Mouse (Mus musculus) CH12.LX (cell line): Measurements from ENCODE around the gene Cbfa2t2. TPM values are rescaled to one million over a fixed set of nuclear protein-coding genes. Genes with fewer than 3 reads are reported as not detected.

Experiments
- DNase-seq: peaks from one replicate; pipeline ENCODE4 v3.0.0-alpha.2; 2013; ENCODE audit errors: extremely low read depth
- H3K27ac ChIP-seq: 2 replicates; pipeline ENCODE4 v1.5.1; 2012; ENCODE audit warnings: low read depth, mild to moderate bottlenecking, control low read depth, moderate library complexity; ENCODE audit not compliant: insufficient read depth
- H3K27me3 ChIP-seq: replicated peaks from 2 replicates; pipeline ENCODE3; 2012; ENCODE audit warnings: inconsistent platforms
- H3K36me3 ChIP-seq, 2 experiments: replicated peaks in 1 of 2; 2 replicates each; pipeline versions ENCODE3 to v1.6.1; 2012; ENCODE audit warnings: inconsistent platforms in 1 of 2, low read length in 1 of 2, mild to moderate bottlenecking in 1 of 2, mixed read lengths in 1 of 2, moderate library complexity in 1 of 2; ENCODE audit not compliant: control insufficient read depth in 1 of 2, insufficient read depth in 1 of 2
- H3K4me1 ChIP-seq, 2 experiments: 2 replicates each; pipeline ENCODE4 v1.6.1; 2012; ENCODE audit warnings: inconsistent platforms in 1 of 2, moderate library complexity in 1 of 2; ENCODE audit not compliant: insufficient read depth in 2 of 2, control insufficient read depth in 1 of 2
- H3K4me2 ChIP-seq: 2 replicates; pipeline ENCODE4 v1.6.1; 2012; ENCODE audit warnings: low read depth, mild to moderate bottlenecking, control low read depth; ENCODE audit not compliant: poor library complexity, insufficient read depth, severe bottlenecking
- H3K4me3 ChIP-seq, 3 experiments: fragments of 150-350 bp in 1 of 3; sonication (generic) in 1 of 3; replicated peaks in 1 of 3; 2 replicates each; pipeline versions ENCODE3 to v1.5.1; 2011 to 2012; ENCODE audit warnings: low read depth in 2 of 3, low read length in 2 of 3, mild to moderate bottlenecking in 2 of 3, moderate library complexity in 2 of 3, control low read depth in 1 of 3, improper control_type of control experiment in 1 of 3, inconsistent platforms in 1 of 3, mixed read lengths in 1 of 3; ENCODE audit not compliant: poor library complexity in 1 of 3
- H3K79me2 ChIP-seq: replicated peaks from 2 replicates; pipeline ENCODE4 v1.6.1; 2012; ENCODE audit warnings: mild to moderate bottlenecking, moderate library complexity; ENCODE audit not compliant: control insufficient read depth, poor library complexity, insufficient read depth, severe bottlenecking; ENCODE audit errors: extremely low read depth
- H3K9ac ChIP-seq: 2 replicates; pipeline ENCODE4 v1.6.1; 2012; ENCODE audit warnings: low read depth, mild to moderate bottlenecking, control low read depth, moderate library complexity; ENCODE audit not compliant: insufficient read depth
- H3K9me3 ChIP-seq: replicated peaks from 2 replicates; pipeline ENCODE3; 2012; ENCODE audit warnings: low read length, inconsistent platforms, mixed read lengths
- BHLHE40 ChIP-seq: IDR thresholded peaks from 2 replicates; pipeline ENCODE4 v1.6.1; 2011; ENCODE audit warnings: mild to moderate bottlenecking, low read depth, low read length, improper control_type of control experiment
- CHD2 ChIP-seq: IDR thresholded peaks from 2 replicates; pipeline ENCODE4 v1.6.1; 2011; ENCODE audit warnings: low read length, improper control_type of control experiment
- CTCF ChIP-seq, 2 experiments: IDR thresholded peaks in 1 of 2; conservative IDR thresholded peaks in 1 of 2; 2 replicates each; pipeline ENCODE4 v1.5.1; 2011 to 2012; ENCODE audit warnings: low read depth in 2 of 2, low read length in 2 of 2, improper control_type of control experiment in 1 of 2, inconsistent platforms in 1 of 2, mild to moderate bottlenecking in 1 of 2, moderate library complexity in 1 of 2
- E2F4 ChIP-seq: IDR thresholded peaks from 2 replicates; pipeline ENCODE4 v1.6.1; 2011; ENCODE audit warnings: low read depth, low read length, improper control_type of control experiment; ENCODE audit not compliant: insufficient replicate concordance
- ETS1 ChIP-seq: conservative IDR thresholded peaks from 2 replicates; pipeline ENCODE4 v1.6.1; 2012; ENCODE audit warnings: low read depth, mild to moderate bottlenecking, inconsistent platforms, low read length, improper control_type of control experiment, moderate library complexity
- GABPA ChIP-seq: IDR thresholded peaks from 2 replicates; pipeline ENCODE4 v1.6.1; 2012; ENCODE audit warnings: low read depth, low read length, improper control_type of control experiment, inconsistent platforms; ENCODE audit not compliant: insufficient replicate concordance
- HCFC1 ChIP-seq: IDR thresholded peaks from 2 replicates; pipeline ENCODE4 v1.6.1; 2012; ENCODE audit warnings: low read depth, mild to moderate bottlenecking, inconsistent platforms, low read length, improper control_type of control experiment
- IRF4 ChIP-seq: IDR thresholded peaks from 2 replicates; pipeline ENCODE4 v1.6.1; 2014; ENCODE audit warnings: low read depth, mild to moderate bottlenecking, inconsistent platforms, low read length, improper control_type of control experiment
- JUN ChIP-seq: IDR thresholded peaks from 2 replicates; pipeline ENCODE4 v1.6.1; 2011; ENCODE audit warnings: low read depth, mild to moderate bottlenecking, low read length, improper control_type of control experiment, moderate library complexity; ENCODE audit not compliant: insufficient read depth
- KAT2A ChIP-seq: IDR thresholded peaks from 2 replicates; pipeline ENCODE4 v1.6.1; 2012; ENCODE audit warnings: low read length, improper control_type of control experiment, inconsistent platforms; ENCODE audit not compliant: insufficient replicate concordance
- MEF2A ChIP-seq: IDR thresholded peaks from 2 replicates; pipeline ENCODE4 v1.6.1; 2014; ENCODE audit warnings: low read depth, mild to moderate bottlenecking, inconsistent platforms, low read length, improper control_type of control experiment, borderline replicate concordance
- MXI1 ChIP-seq: IDR thresholded peaks from 2 replicates; pipeline ENCODE4 v1.6.1; 2011; ENCODE audit warnings: mild to moderate bottlenecking, low read depth, low read length, improper control_type of control experiment
- NELFE ChIP-seq: IDR thresholded peaks from 2 replicates; pipeline ENCODE4 v1.6.1; 2011; ENCODE audit warnings: low read depth, low read length, improper control_type of control experiment
- NRF1 ChIP-seq: IDR thresholded peaks from 2 replicates; pipeline ENCODE4 v1.6.1; 2014; ENCODE audit warnings: low read depth, mild to moderate bottlenecking, inconsistent platforms, low read length, improper control_type of control experiment, moderate library complexity
- PAX5 ChIP-seq: IDR thresholded peaks from 2 replicates; pipeline ENCODE4 v1.6.1; 2012; ENCODE audit warnings: low read length, inconsistent platforms, mixed read lengths
- POLR2A ChIP-seq: IDR thresholded peaks from 2 replicates; pipeline ENCODE4 v1.6.1; 2011; ENCODE audit warnings: low read depth, mild to moderate bottlenecking, improper control_type of control experiment, low read length
- POLR2AphosphoS2 ChIP-seq: IDR thresholded peaks from 2 replicates; pipeline ENCODE4 v1.6.1; 2011; ENCODE audit warnings: low read depth, low read length, improper control_type of control experiment
- RCOR1 ChIP-seq: conservative IDR thresholded peaks from 2 replicates; pipeline ENCODE4 v1.6.1; 2012; ENCODE audit warnings: low read depth, mild to moderate bottlenecking, inconsistent platforms, low read length, improper control_type of control experiment
- SIN3A ChIP-seq: IDR thresholded peaks from 2 replicates; pipeline ENCODE4 v1.6.1; 2012; ENCODE audit warnings: low read length, improper control_type of control experiment, inconsistent platforms
- SMC3 ChIP-seq: IDR thresholded peaks from 2 replicates; pipeline ENCODE4 v1.6.1; 2011; ENCODE audit warnings: low read depth, low read length, improper control_type of control experiment
- TBP ChIP-seq: conservative IDR thresholded peaks from 2 replicates; pipeline ENCODE4 v1.6.1; 2011; ENCODE audit warnings: low read depth, low read length, improper control_type of control experiment
- UBTF ChIP-seq: IDR thresholded peaks from 2 replicates; pipeline ENCODE4 v1.6.1; 2012; ENCODE audit warnings: low read depth, mild to moderate bottlenecking, inconsistent platforms, low read length, improper control_type of control experiment, moderate library complexity
- ZC3H11A ChIP-seq: IDR thresholded peaks from 2 replicates; pipeline ENCODE4 v1.6.1; 2012; ENCODE audit warnings: low read depth, mild to moderate bottlenecking, inconsistent platforms, low read length, improper control_type of control experiment
- ZNF384 ChIP-seq: IDR thresholded peaks from 2 replicates; pipeline ENCODE4 v1.6.1; 2012; ENCODE audit warnings: low read depth, low read length, improper control_type of control experiment, inconsistent platforms
- dilution Hi-C: fragments of 300-500 bp; cut with MboI; formaldehyde crosslinking; loops from 2 replicates; pipeline ENCODE4 v1.14.3; 2020; ENCODE audit warnings: low sequenced_read_pairs; ENCODE audit not compliant: extremely low pct_unique_long_range_greater_than_20kb, extremely low pct_ligation_motif_present
- in situ Hi-C: fragments of 300-500 bp; cut with MboI; formaldehyde crosslinking; loops from 3 replicates; pipeline ENCODE4 v1.14.3; 2019; ENCODE audit warnings: low sequenced_read_pairs, low pct_ligation_motif_present, low pct_unique_long_range_greater_than_20kb, mixed read lengths
- polyA plus RNA-seq: library from polyadenylated mRNA; unstranded; fragments of >175 nt; gene quantifications from 2 replicates; pipeline ENCODE4 v1.2.1, GENCODE M21; 2012; ENCODE audit warnings: low read depth; ENCODE audit not compliant: insufficient read length
- total RNA-seq, 2 experiments: library from RNA; depleted of rRNA; stranded (reverse); fragments of 300-350 nt in 1 of 2; fragments of >200 nt in 1 of 2; gene quantifications; 2 replicates each; pipeline ENCODE4 v1.2.3; 2012 to 2014

Gene Cbfa2t2
- total and polyA plus RNA-seq, 3 experiments: 6.0 to 12.6 (median 7.0) TPM

DNA sequence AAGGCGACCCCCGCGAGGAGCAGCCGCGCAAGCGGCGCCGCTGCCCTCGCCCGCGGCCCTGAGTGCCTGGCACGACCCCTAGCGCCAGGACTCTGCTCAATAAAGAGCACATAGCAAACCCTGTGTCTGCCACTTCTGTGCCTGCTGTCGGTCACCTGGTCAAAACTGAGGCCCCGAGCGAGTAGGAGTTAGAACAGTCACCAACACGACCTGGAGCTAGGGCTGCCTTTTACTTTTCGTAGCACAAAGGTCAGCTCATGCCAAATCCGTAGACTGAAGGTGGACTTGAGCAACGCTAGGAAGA is 113.6 kb downstream of the Cbfa2t2 start:
- Histone ChIP-seq H3K4me3 (no peak overlapping the region), H3K27me3 (no peaks in the 10 kb centered on the region), H3K79me2 (no peaks in the 10 kb centered on the region), H3K4me2 (0 out of 2 replicates have a peak overlapping the region, but pooled peaks have one; percentile 57), H3K4me1 (peaks cover 9 to 16% of the 10 kb centered on the region in 2 experiments), H3K27ac (no peak overlapping the region), H3K9ac (no peak overlapping the region), H3K36me3 (peaks cover 15 to 75% of the 10 kb centered on the region in 2 experiments), H3K9me3 (no peaks in the 10 kb centered on the region)
- in situ Hi-C loops: loop anchor here (5.0 kb wide), 1 partner anchor 138 kb away; no protein-coding TSS in a partner anchor
- no peak for DNase-seq
- no peak for TF ChIP-seq JUN
- TF ChIP-seq ZC3H11A: no peak
- TF ChIP-seq PAX5: no peak
- TF ChIP-seq POLR2AphosphoS2: no peak
- no peak for TF ChIP-seq GABPA
- TF ChIP-seq NRF1: no peak
- no peak for TF ChIP-seq IRF4
- TF ChIP-seq NELFE: no peak
- no peak for TF ChIP-seq ETS1
- no peak for TF ChIP-seq TBP
- no peak for TF ChIP-seq HCFC1
- TF ChIP-seq POLR2A: no peak
- TF ChIP-seq UBTF: no peak
- TF ChIP-seq KAT2A: no peak
- TF ChIP-seq ZNF384: no peak
- TF ChIP-seq CHD2: no peak
- TF ChIP-seq E2F4: no peak
- dilution Hi-C loops: no loop called here

DNA sequence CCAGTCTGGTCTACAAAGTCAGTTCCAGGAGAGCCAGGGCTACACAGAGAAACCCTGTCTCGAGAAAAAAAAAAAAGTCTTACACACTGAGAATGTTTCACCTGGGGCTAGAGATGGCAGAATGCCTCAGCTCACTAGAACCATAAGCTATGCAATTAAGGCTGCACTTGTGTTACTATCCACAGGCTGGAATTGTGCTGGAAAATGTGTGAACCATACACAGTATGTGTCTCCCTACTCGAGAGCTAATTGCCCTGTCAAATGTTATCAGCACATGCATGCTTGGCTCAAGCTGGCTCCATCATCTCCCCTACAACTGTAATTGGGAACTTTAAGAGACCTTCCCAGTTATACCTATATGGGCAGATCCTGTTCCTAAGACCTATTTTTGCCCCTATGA is 114.7 kb downstream of the Cbfa2t2 start:
- Histone ChIP-seq H3K9me3 (no peaks in the 10 kb centered on the region), H3K36me3 (peaks cover 15 to 75% of the 10 kb centered on the region in 2 experiments), H3K4me3 (no peak overlapping the region), H3K27ac (no peak overlapping the region), H3K79me2 (no peaks in the 10 kb centered on the region), H3K4me1 (peaks cover 9 to 13% of the 10 kb centered on the region in 2 experiments), H3K9ac (no peak overlapping the region), H3K27me3 (no peaks in the 10 kb centered on the region), H3K4me2 (no peak overlapping the region)
- in situ Hi-C loops: no loop called here
- dilution Hi-C loops: no loop called here
- TF ChIP-seq RCOR1 (no peak), BHLHE40 (no peak), SMC3 (no peak), NRF1 (no peak), UBTF (no peak), MEF2A (no peak), MXI1 (no peak), SIN3A (no peak), ZNF384 (no peak), CTCF (conservative IDR thresholded peaks at IDR 0.05 in 1 of 2, IDR thresholded peaks at IDR 0.05 in 1 of 2; ENCODE audit: low read depth in 2 of 2, low read length in 2 of 2) (no peak)
- no peak for DNase-seq
